Mouse (Mus musculus) midbrain, embryonic 11.5 days (tissue): ENCODE results near the gene Zfp287. TPM values are rescaled to one million over a fixed set of nuclear protein-coding genes. Genes with fewer than 3 reads are reported as not detected.

Experiments
- ATAC-seq: fragments of 200-750 bp; cut with Nextera tagmentation; 2 replicates; pipeline ENCODE4 v1.8.0; 2017; ENCODE audit warnings: moderate TSS enrichment, moderate library complexity; ENCODE audit not compliant: low FRiP score
- DNase-seq: peaks from one replicate; pipeline ENCODE4 v3.0.0; 2015; ENCODE audit warnings: low spot score; ENCODE audit errors: missing footprints
- H3K27ac ChIP-seq: fragments of 300-500 bp; sonication (generic); 2 replicates; pipeline ENCODE4 v1.5.1; 2014; ENCODE audit warnings: low read depth, low read length
- H3K27me3 ChIP-seq: fragments of 300-500 bp; sonication (generic); 2 replicates; pipeline ENCODE4 v1.6.1; 2014; ENCODE audit warnings: mild to moderate bottlenecking, low read length, moderate library complexity, mixed read lengths; ENCODE audit not compliant: control insufficient read depth, insufficient read depth
- H3K36me3 ChIP-seq: fragments of 300-500 bp; sonication (generic); 2 replicates; pipeline ENCODE4 v1.6.1; 2014; ENCODE audit warnings: mild to moderate bottlenecking, low read length, moderate library complexity, mixed read lengths; ENCODE audit not compliant: control insufficient read depth, insufficient read depth
- H3K4me1 ChIP-seq: fragments of 300-500 bp; sonication (generic); 2 replicates; pipeline ENCODE4 v1.6.1; 2014; ENCODE audit warnings: low read length; ENCODE audit not compliant: control insufficient read depth, insufficient read depth
- H3K4me2 ChIP-seq: fragments of 300-500 bp; sonication (generic); 2 replicates; pipeline ENCODE4 v1.6.1; 2014; ENCODE audit warnings: mild to moderate bottlenecking, moderate library complexity
- H3K4me3 ChIP-seq: fragments of 300-500 bp; sonication (generic); 2 replicates; pipeline ENCODE4 v1.5.1; 2014; ENCODE audit warnings: low read depth, low read length
- H3K9ac ChIP-seq: fragments of 300-500 bp; sonication (generic); 2 replicates; pipeline ENCODE4 v1.6.1; 2014; ENCODE audit warnings: low read length
- H3K9me3 ChIP-seq: fragments of 300-500 bp; sonication (generic); 2 replicates; pipeline ENCODE4 v1.6.1; 2016; ENCODE audit warnings: low read length; ENCODE audit not compliant: control insufficient read depth
- WGBS: fragments of 180-500 bp; shearing (Covaris S2); extraction: QIAGEN DNeasy Blood & Tissue Kit; methylation state at CpG from one replicate; pipeline ENCODE4 v1.1.7; 2014; 5-methylcytosine and 5-hydroxymethylcytosine counted together
- polyA plus RNA-seq: library from polyadenylated mRNA; unstranded; fragments of >200 nt; fragmentation: Nextera tagmentation; extraction: Ambion mirVana; gene quantifications from 2 replicates; pipeline ENCODE4 v1.2.1, GENCODE M21; 2014

Zfp287 gene
- polyA plus RNA-seq, 1 experiment from 2014 or later = 12.4 TPM

DNA sequence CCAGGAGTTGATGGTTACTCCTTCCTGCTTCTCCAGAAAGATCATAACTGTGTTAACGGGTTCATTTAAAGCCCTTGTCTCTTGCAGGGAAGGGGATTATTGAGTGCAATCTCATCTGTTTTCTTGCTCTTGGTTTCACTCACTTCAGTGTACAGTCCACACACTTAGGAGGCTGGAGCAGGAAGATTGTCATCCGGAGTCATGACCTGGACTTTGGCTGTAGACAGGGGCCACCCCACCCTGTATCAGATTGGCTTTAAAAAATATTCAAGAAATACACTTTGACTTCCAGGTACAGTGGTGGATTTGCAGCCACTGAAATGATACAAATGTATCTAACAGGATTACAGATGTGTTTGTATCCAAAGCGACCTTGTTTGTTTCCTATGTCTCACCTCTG is 40.1 kb downstream of the Zfp287 start:
- Histone ChIP-seq H3K27ac (no peak overlapping the region), H3K27me3 (no peaks in the 10 kb centered on the region), H3K9ac (no peak overlapping the region), H3K9me3 (no peaks in the 10 kb centered on the region), H3K4me2 (no peak overlapping the region), H3K4me1 (no peaks in the 10 kb centered on the region; the same call in 1 of the 2 replicates), H3K36me3 (no peaks in the 10 kb centered on the region), H3K4me3 (no peak overlapping the region)
- no peak for ATAC-seq
- 92% methylated on average over 3 of the region's 3 CpGs for WGBS
- no peak for DNase-seq

- no peak for DNase-seq
These were observed 51.8 kb downstream of the Zfp287 start for GRCm38 (mm10) chr11:62679954-62680353.

GRCm38 (mm10) chr11:62678778-62679354 is 52.8 kb downstream of the Zfp287 start:
- H3K9ac ChIP-seq = no peak overlapping the region
- H3K27ac ChIP-seq = no peak overlapping the region
- ATAC-seq (no peak), DNase-seq (no peak)
- H3K4me2 ChIP-seq = no peak overlapping the region
- no peaks in the 10 kb centered on the region for H3K9me3 ChIP-seq
- no peaks in the 10 kb centered on the region for H3K4me1 ChIP-seq
- WGBS = 87% methylated on average over 7 of the region's 7 CpGs
- no peaks in the 10 kb centered on the region for H3K27me3 ChIP-seq
- no peaks in the 10 kb centered on the region for H3K36me3 ChIP-seq
- H3K4me3 ChIP-seq = no peak overlapping the region

More at GRCm38 (mm10) chr11:62679954-62680353, 51.8 kb downstream of the Zfp287 start:
- H3K4me2 ChIP-seq = no peak overlapping the region
- H3K9me3 ChIP-seq = no peaks in the 10 kb centered on the region
- no peak for ATAC-seq
- 88% methylated on average over 4 of the region's 4 CpGs for WGBS
- no peaks in the 10 kb centered on the region for H3K36me3 ChIP-seq
- H3K27ac ChIP-seq = no peak overlapping the region
- no peaks in the 10 kb centered on the region for H3K4me1 ChIP-seq
- no peaks in the 10 kb centered on the region for H3K27me3 ChIP-seq
- H3K4me3 ChIP-seq = no peak overlapping the region
- H3K9ac ChIP-seq = no peak overlapping the region

DNA sequence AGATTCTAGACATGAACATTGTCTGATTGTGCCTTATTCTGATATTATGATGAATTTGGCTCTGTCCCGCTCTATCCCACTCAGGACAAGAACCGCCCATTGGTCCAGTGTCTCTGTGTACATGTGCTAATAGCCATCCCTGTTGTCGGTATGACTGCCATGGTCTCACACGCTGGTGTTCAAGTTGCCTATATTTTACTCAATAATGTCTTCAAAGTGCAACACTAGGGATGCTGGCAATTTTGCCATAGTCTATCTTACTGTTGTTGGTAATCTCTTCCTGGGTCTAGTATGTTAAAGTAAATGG is 55.5 kb downstream of the Zfp287 start:
- 90% methylated on average over 4 of the region's 4 CpGs for WGBS
- no peak overlapping the region for H3K27ac ChIP-seq
- no peaks in the 10 kb centered on the region for H3K9me3 ChIP-seq
- no peaks in the 10 kb centered on the region; the same call in 1 of the 2 replicates for H3K4me1 ChIP-seq
- no peak overlapping the region for H3K4me2 ChIP-seq
- H3K4me3 ChIP-seq = no peak overlapping the region
- H3K27me3 ChIP-seq = no peaks in the 10 kb centered on the region
- ATAC-seq (0 out of 2 replicates have a peak, but pooled peaks have one; percentile 9), DNase-seq (no peak)
- no peaks in the 10 kb centered on the region for H3K36me3 ChIP-seq
- no peak overlapping the region for H3K9ac ChIP-seq

- peak overlapping the region; percentile 57 for H3K9ac ChIP-seq
- no peak overlapping the region for H3K4me3 ChIP-seq
- no peaks in the 10 kb centered on the region for H3K27me3 ChIP-seq
- ATAC-seq = peak; percentile 91
- no peak overlapping the region for H3K27ac ChIP-seq
- no peaks in the 10 kb centered on the region; the same call in 1 of the 2 replicates for H3K4me1 ChIP-seq
- 20% methylated on average over 17 of the region's 17 CpGs for WGBS
- H3K4me2 ChIP-seq = peak overlapping the region; percentile 43
- DNase-seq = peak; percentile 91
- no peaks in the 10 kb centered on the region for H3K36me3 ChIP-seq
- no peaks in the 10 kb centered on the region for H3K9me3 ChIP-seq
These were observed 56.0 kb downstream of the Zfp287 start for GRCm38 (mm10) chr11:62675480-62676289.

DNA sequence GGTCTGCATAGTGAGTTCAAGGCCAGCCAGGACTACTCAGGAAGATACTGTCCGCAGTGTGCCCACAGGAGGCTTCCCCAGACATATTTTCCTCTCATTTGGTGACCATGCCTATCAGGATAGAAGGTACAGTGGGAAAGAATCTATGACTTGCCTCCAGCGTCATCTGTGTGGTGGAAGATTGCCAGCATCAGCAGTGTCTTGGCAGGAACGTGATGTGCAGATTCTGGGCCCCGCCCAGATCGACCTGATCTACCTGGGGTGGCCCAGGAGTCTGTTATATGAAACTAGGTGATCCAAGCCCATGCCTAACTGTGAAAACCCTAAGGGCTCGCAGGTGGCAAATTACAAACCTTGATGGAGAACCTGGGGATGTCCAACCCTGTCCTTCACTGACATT is 61.7 kb downstream of the Zfp287 start:
- Histone ChIP-seq H3K4me2 (no peak overlapping the region), H3K4me3 (no peak overlapping the region), H3K4me1 (no peaks in the 10 kb centered on the region; the same call in 1 of the 2 replicates), H3K9me3 (no peaks in the 10 kb centered on the region), H3K9ac (no peak overlapping the region), H3K36me3 (0 out of 2 replicates have a peak, but pooled peaks cover 2% of the 10 kb centered on the region), H3K27ac (no peak overlapping the region), H3K27me3 (no peaks in the 10 kb centered on the region)
- DNase-seq (no peak), ATAC-seq (no peak)
- 89% methylated on average over 6 of the region's 6 CpGs for WGBS

DNA sequence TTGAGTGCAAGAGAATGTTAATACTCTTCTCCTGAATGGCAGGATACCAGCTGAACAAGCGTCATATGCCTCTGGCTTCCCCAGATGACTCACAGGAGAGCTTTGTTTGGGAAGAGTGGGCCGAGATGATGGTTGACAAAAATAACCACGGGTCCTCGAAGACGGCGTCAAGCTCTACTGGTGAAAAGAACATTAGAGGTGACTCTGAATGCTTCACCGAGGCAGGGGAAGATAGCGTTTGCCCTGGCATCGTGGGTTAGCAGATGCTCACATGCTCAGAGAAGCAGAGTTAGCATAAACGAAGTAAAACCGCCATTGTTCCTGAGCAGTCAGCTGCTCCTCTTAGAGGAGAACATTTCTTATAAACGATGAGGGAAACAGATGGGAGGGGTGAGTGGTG is 62.2 kb downstream of the Zfp287 start:
- H3K9ac ChIP-seq = no peak overlapping the region
- no peak overlapping the region for H3K27ac ChIP-seq
- WGBS = 77% methylated on average over 12 of the region's 12 CpGs
- ATAC-seq = no peak
- H3K9me3 ChIP-seq = no peaks in the 10 kb centered on the region
- H3K4me2 ChIP-seq = no peak overlapping the region
- DNase-seq = no peak
- H3K27me3 ChIP-seq = no peaks in the 10 kb centered on the region
- no peaks in the 10 kb centered on the region; the same call in 1 of the 2 replicates for H3K4me1 ChIP-seq
- 0 out of 2 replicates have a peak, but pooled peaks cover 2% of the 10 kb centered on the region for H3K36me3 ChIP-seq
- H3K4me3 ChIP-seq = no peak overlapping the region

DNA sequence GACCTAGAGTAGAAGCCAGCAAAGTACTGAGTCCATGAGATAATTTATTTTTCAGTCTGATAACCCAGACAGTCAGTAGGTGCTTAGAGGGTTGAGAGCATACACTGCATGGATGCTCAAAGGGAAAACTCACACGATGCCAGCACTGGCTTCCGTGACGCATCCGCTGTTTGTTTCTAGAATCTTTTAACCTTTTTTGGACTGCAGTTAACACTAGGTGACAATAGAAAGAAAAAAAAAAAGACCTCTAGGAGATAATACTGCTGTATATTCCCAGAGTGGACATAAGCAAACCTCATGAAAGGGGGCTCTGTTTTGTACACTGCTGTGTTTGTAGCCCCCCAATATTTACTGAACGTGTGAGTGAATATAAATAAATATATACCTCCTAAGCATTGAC is 62.7 kb downstream of the Zfp287 start:
- H3K27me3 ChIP-seq = no peaks in the 10 kb centered on the region
- H3K9ac ChIP-seq = no peak overlapping the region
- peak; percentile 64 for DNase-seq
- H3K4me2 ChIP-seq = no peak overlapping the region
- 0 out of 2 replicates have a peak, but pooled peaks cover 2% of the 10 kb centered on the region for H3K36me3 ChIP-seq
- H3K27ac ChIP-seq = no peak overlapping the region
- ATAC-seq = no peak
- no peaks in the 10 kb centered on the region; the same call in 1 of the 2 replicates for H3K4me1 ChIP-seq
- no peaks in the 10 kb centered on the region for H3K9me3 ChIP-seq
- WGBS = 97% methylated on average over 5 of the region's 5 CpGs
- no peak overlapping the region for H3K4me3 ChIP-seq

DNA sequence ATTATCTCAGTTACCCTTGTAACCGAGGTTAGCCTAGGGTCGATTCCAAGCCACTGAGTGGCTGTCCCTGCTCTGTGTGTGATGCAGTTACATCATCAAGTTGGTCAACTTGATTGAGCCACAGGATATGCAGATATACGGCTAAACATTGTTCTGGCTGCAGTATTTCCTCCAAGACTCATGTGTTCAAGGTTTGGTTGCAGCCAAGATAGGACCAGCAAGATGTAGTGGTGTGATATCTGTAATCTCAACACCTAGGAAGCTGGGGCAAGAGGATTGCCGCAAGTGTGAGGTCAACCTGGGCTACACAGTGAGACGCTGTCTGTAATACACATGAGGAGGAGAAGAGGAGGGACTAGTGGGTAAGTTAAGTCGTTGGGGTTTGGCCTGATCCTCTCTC is 67.5 kb downstream of the Zfp287 start:
- DNase-seq = no peak
- no peak overlapping the region for H3K4me3 ChIP-seq
- H3K9me3 ChIP-seq = no peaks in the 10 kb centered on the region
- no peak overlapping the region for H3K27ac ChIP-seq
- H3K4me1 ChIP-seq = no peaks in the 10 kb centered on the region
- no peaks in the 10 kb centered on the region for H3K27me3 ChIP-seq
- 0 out of 2 replicates have a peak, but pooled peaks cover 2% of the 10 kb centered on the region for H3K36me3 ChIP-seq
- no peak overlapping the region for H3K4me2 ChIP-seq
- ATAC-seq = no peak
- WGBS = 85% methylated on average over 6 of the region's 6 CpGs
- H3K9ac ChIP-seq = no peak overlapping the region
